Mouse (Mus musculus) heart, embryonic 11.5 days (tissue): ENCODE results near the gene Kirrel. TPM values are rescaled to one million over a fixed set of nuclear protein-coding genes. Genes with fewer than 3 reads are reported as not detected.

ENCODE experiments used
- ATAC-seq: fragments of 200-750 bp; cut with Nextera tagmentation; replicated peaks from 2 replicates; pipeline ENCODE4 v1.8.0; 2017; ENCODE audit warnings: moderate library complexity; ENCODE audit not compliant: insufficient number of reproducible peaks, low FRiP score, low TSS enrichment
- H3K27ac ChIP-seq: fragments of 300-500 bp; sonication (generic); 2 replicates; pipeline ENCODE4 v1.5.1; 2014; ENCODE audit warnings: mild to moderate bottlenecking, low read depth, low read length
- H3K27me3 ChIP-seq: fragments of 300-500 bp; sonication (generic); 2 replicates; pipeline ENCODE4 v1.6.1; 2014; ENCODE audit warnings: mild to moderate bottlenecking, low read length, mixed read lengths; ENCODE audit not compliant: control insufficient read depth, insufficient read depth
- H3K36me3 ChIP-seq: fragments of 300-500 bp; sonication (generic); 2 replicates; pipeline ENCODE4 v1.6.1; 2014; ENCODE audit warnings: mild to moderate bottlenecking, low read length, moderate library complexity, mixed read lengths; ENCODE audit not compliant: control insufficient read depth, insufficient read depth
- H3K4me1 ChIP-seq: fragments of 300-500 bp; sonication (generic); 2 replicates; pipeline ENCODE4 v1.6.1; 2014; ENCODE audit warnings: low read length; ENCODE audit not compliant: control insufficient read depth, insufficient read depth
- H3K4me2 ChIP-seq: fragments of 300-500 bp; sonication (generic); 2 replicates; pipeline ENCODE4 v1.6.1; 2014; ENCODE audit warnings: mild to moderate bottlenecking, moderate library complexity
- H3K4me3 ChIP-seq: fragments of 300-500 bp; sonication (generic); 2 replicates; pipeline ENCODE4 v1.5.1; 2014; ENCODE audit warnings: low read depth, low read length
- H3K9ac ChIP-seq: fragments of 300-500 bp; sonication (generic); 2 replicates; pipeline ENCODE4 v1.6.1; 2014; ENCODE audit warnings: mild to moderate bottlenecking, low read depth, low read length, moderate library complexity
- H3K9me3 ChIP-seq: fragments of 300-500 bp; sonication (generic); replicated peaks from 2 replicates; pipeline ENCODE4 v1.6.1; 2016; ENCODE audit warnings: low read length; ENCODE audit not compliant: control insufficient read depth
- WGBS: fragments of 180-500 bp; shearing (Covaris S2); extraction: QIAGEN DNeasy Blood & Tissue Kit; methylation state at CpG from one replicate; pipeline ENCODE4 v1.1.7; 2014; ENCODE audit not compliant: insufficient replicate concordance; 5-methylcytosine and 5-hydroxymethylcytosine counted together
- polyA plus RNA-seq: library from polyadenylated mRNA; unstranded; fragments of >200 nt; fragmentation: Nextera tagmentation; extraction: Ambion mirVana; gene quantifications from 2 replicates; pipeline ENCODE4 v1.2.1, GENCODE M21; 2014

The Kirrel gene
- polyA plus RNA-seq, 1 experiment from 2014 or later = 12.6 TPM

- Histone ChIP-seq H3K4me3 (no peak overlapping the region), H3K9ac (no peak overlapping the region), H3K4me1 (no peaks in the 10 kb centered on the region; the same call in 1 of the 2 replicates), H3K36me3 (no peaks in the 10 kb centered on the region), H3K4me2 (no peak overlapping the region), H3K27me3 (no peaks in the 10 kb centered on the region), H3K27ac (no peak overlapping the region), H3K9me3 (no peaks in the 10 kb centered on the region)
- WGBS = 72% methylated on average over 6 of the region's 6 CpGs
- no peak for ATAC-seq
Observed at GRCm38 (mm10) chr3:87038500-87038899, 136.0 kb downstream of the Kirrel start.

GRCm38 (mm10) chr3:87034061-87034460 is 140.5 kb downstream of the Kirrel start:
- 76% methylated on average over 4 of the region's 4 CpGs for WGBS
- H3K4me2 ChIP-seq = no peak overlapping the region

GRCm38 (mm10) chr3:87033357-87033756 is 141.2 kb downstream of the Kirrel start:
- Histone ChIP-seq H3K4me1 (no peaks in the 10 kb centered on the region; the same call in 1 of the 2 replicates), H3K27ac (no peak overlapping the region), H3K9me3 (no peaks in the 10 kb centered on the region), H3K36me3 (no peaks in the 10 kb centered on the region), H3K27me3 (no peaks in the 10 kb centered on the region), H3K4me3 (no peak overlapping the region), H3K4me2 (no peak overlapping the region), H3K9ac (no peak overlapping the region)
- WGBS = 19% methylated on average over 8 of the region's 8 CpGs
- ATAC-seq = no peak

More at GRCm38 (mm10) chr3:87034061-87034460, 140.5 kb downstream of the Kirrel start:
- Histone ChIP-seq H3K27me3 (no peaks in the 10 kb centered on the region), H3K9ac (no peak overlapping the region), H3K9me3 (no peaks in the 10 kb centered on the region), H3K4me1 (no peaks in the 10 kb centered on the region; the same call in 1 of the 2 replicates), H3K27ac (no peak overlapping the region), H3K36me3 (no peaks in the 10 kb centered on the region), H3K4me3 (no peak overlapping the region)
- no peak for ATAC-seq

GRCm38 (mm10) chr3:87030855-87031254 is 143.7 kb downstream of the Kirrel start:
- H3K27me3 ChIP-seq = no peaks in the 10 kb centered on the region
- 16% methylated on average over 6 of the region's 6 CpGs for WGBS

More at GRCm38 (mm10) chr3:87030855-87031254, 143.7 kb downstream of the Kirrel start:
- H3K27ac ChIP-seq = no peak overlapping the region
- no peaks in the 10 kb centered on the region for H3K9me3 ChIP-seq
- no peaks in the 10 kb centered on the region for H3K36me3 ChIP-seq
- H3K4me3 ChIP-seq = no peak overlapping the region
- no peaks in the 10 kb centered on the region for H3K4me1 ChIP-seq
- H3K4me2 ChIP-seq = no peak overlapping the region
- H3K9ac ChIP-seq = no peak overlapping the region
- no peak for ATAC-seq

Other genes starting within 250 kb of the Kirrel start
- gene Cd1d1, start 175.3 kb downstream of the Kirrel start, polyA plus RNA-seq = 33.4 and 40.1 TPM in 2 replicates
- gene Fcrls, start 89.0 kb upstream of the Kirrel start, polyA plus RNA-seq = 3.1 and 3.9 TPM in 2 replicates
- gene Cd5l, start 183.1 kb upstream of the Kirrel start, polyA plus RNA-seq = 0.31 TPM in 1 of 2 replicates, not detected in the other
- gene Fcrl1, start 201.6 kb upstream of the Kirrel start, polyA plus RNA-seq = 0.48 TPM in 1 of 2 replicates, not detected in the other